Mouse (Mus musculus) hindbrain, embryonic 16.5 days (tissue): Measurements from ENCODE around the gene Btbd11. TPM values are rescaled to one million over a fixed set of nuclear protein-coding genes. Genes with fewer than 3 reads are reported as not detected.
A peak's percentile ranks its signal among the peaks of the same experiment; 100 is the strongest.

Experiments used
- ATAC-seq: fragments of 200-750 bp; cut with Nextera tagmentation; 2 replicates; pipeline ENCODE4 v1.8.0; 2017; ENCODE audit warnings: moderate TSS enrichment, moderate library complexity
- H3K27ac ChIP-seq: fragments of 300-500 bp; sonication (generic); 2 replicates; pipeline ENCODE4 v1.5.1; 2014; ENCODE audit warnings: low read depth, mild to moderate bottlenecking, control low read depth, low read length, moderate library complexity
- H3K27me3 ChIP-seq: fragments of 300-500 bp; sonication (generic); replicated peaks from 2 replicates; pipeline ENCODE4 v1.6.1; 2014; ENCODE audit warnings: low read length; ENCODE audit not compliant: control insufficient read depth, insufficient read depth
- H3K36me3 ChIP-seq: fragments of 300-500 bp; sonication (generic); 2 replicates; pipeline ENCODE4 v1.6.1; 2014; ENCODE audit warnings: mild to moderate bottlenecking, low read length, moderate library complexity, mixed read lengths; ENCODE audit not compliant: control insufficient read depth, insufficient read depth
- H3K4me1 ChIP-seq: fragments of 300-500 bp; sonication (generic); 2 replicates; pipeline ENCODE4 v1.6.1; 2014; ENCODE audit warnings: low read depth, low read length; ENCODE audit not compliant: control insufficient read depth, insufficient read depth
- H3K4me2 ChIP-seq: fragments of 300-500 bp; sonication (generic); 2 replicates; pipeline ENCODE4 v1.6.1; 2014; ENCODE audit warnings: mild to moderate bottlenecking, low read length, control low read depth, moderate library complexity
- H3K4me3 ChIP-seq: fragments of 300-500 bp; sonication (generic); 2 replicates; pipeline ENCODE4 v1.5.1; 2014; ENCODE audit warnings: mild to moderate bottlenecking, low read length, control low read depth, moderate library complexity
- H3K9ac ChIP-seq: fragments of 300-500 bp; sonication (generic); 2 replicates; pipeline ENCODE4 v1.6.1; 2014; ENCODE audit warnings: low read depth, mild to moderate bottlenecking, control low read depth, low read length, moderate library complexity
- H3K9me3 ChIP-seq: fragments of 300-500 bp; sonication (generic); 2 replicates; pipeline ENCODE4 v1.6.1; 2014; ENCODE audit warnings: mild to moderate bottlenecking, low read length, moderate library complexity; ENCODE audit not compliant: control insufficient read depth
- WGBS: fragments of 180-500 bp; shearing (Covaris S2); extraction: QIAGEN DNeasy Blood & Tissue Kit; methylation state at CpG from one replicate; pipeline ENCODE4 v1.1.7; 2014; 5-methylcytosine and 5-hydroxymethylcytosine counted together
- polyA plus RNA-seq: library from polyadenylated mRNA; unstranded; fragments of >200 nt; fragmentation: Nextera tagmentation; extraction: Ambion mirVana; gene quantifications from 2 replicates; pipeline ENCODE4 v1.2.1, GENCODE M21; 2015

Btbd11 gene
- polyA plus RNA-seq, 1 experiment from 2014 or later, result 25.4 TPM

DNA sequence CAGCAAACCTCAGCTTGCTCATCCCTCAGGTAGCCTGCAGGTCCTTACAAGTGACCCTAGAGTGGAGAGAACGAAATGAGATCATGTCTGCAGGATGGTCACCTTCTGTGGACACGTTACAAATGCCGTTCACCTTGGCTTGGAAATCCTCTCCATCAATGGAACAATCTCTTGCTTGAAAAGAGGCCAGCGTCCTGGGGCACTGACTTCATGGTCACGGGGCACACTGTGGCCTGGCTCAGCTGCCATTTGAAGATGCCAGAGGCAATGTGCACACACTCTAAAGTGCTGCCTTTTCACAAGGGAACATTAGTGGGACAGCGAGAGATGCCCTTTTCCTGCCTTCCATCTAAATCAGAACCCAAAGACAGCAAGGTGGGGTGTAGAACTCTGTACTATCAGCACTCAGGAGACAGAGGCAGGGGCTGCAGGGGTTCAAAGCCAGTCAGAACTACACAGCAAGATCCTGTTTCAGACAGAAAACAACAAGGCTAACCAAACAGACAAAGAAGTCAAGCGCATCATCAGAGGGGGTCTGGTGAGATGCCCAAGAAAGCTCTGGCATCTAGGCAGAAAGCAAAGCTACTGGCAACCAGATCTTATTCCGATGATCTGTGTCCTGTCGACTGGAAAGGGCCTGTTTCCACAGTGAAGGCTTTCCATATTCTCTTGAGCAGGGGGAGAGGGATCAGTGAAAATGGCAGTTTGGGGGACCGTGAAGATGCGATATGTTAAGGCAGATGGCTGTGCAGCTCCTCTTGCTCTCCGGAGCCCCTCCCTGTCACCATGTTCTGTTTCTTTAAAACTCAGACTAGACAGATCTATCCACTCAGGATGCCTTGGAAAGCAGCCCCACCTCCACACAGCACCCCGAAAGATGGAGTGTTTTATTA lies 79.1 kb downstream of the Btbd11 start:
- Histone ChIP-seq H3K9ac (no peak overlapping the region), H3K36me3 (no peaks in the 10 kb centered on the region), H3K9me3 (no peaks in the 10 kb centered on the region), H3K4me1 (peaks cover 39% of the 10 kb centered on the region), H3K4me2 (peak overlapping the region; percentile 15; the same call in 1 of the 2 replicates), H3K4me3 (no peak overlapping the region), H3K27ac (peak overlapping the region; percentile 49), H3K27me3 (no peaks in the 10 kb centered on the region)
- 67% methylated on average over 13 of the region's 13 CpGs for WGBS
- ATAC-seq, result peak; percentile 50

DNA sequence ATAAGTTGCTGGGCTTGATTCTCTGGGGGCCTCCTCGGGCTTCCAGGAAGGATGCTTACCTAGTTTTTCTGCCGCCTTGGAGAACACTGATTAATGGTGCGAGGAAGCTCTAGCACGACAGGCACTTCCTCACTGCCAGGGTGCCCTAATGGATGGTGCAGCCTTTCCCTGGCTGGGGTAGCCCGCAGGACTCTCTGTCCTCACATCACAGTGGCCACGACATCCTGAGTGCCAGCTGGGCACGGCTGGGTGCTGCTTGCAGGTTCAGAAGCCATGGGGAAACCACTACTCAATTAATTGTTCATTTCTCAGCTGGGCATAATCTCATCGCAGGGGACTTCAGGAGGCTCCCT lies 79.8 kb downstream of the Btbd11 start:
- Histone ChIP-seq H3K9me3 (no peaks in the 10 kb centered on the region), H3K36me3 (no peaks in the 10 kb centered on the region), H3K4me1 (peaks cover 39% of the 10 kb centered on the region), H3K9ac (0 out of 2 replicates have a peak overlapping the region, but pooled peaks have one; percentile 23), H3K27ac (peak overlapping the region; percentile 49), H3K4me2 (peak overlapping the region; percentile 15; the same call in 1 of the 2 replicates), H3K27me3 (no peaks in the 10 kb centered on the region), H3K4me3 (no peak overlapping the region)
- WGBS, result 29% methylated on average over 8 of the region's 8 CpGs
- peak; percentile 49 for ATAC-seq

DNA sequence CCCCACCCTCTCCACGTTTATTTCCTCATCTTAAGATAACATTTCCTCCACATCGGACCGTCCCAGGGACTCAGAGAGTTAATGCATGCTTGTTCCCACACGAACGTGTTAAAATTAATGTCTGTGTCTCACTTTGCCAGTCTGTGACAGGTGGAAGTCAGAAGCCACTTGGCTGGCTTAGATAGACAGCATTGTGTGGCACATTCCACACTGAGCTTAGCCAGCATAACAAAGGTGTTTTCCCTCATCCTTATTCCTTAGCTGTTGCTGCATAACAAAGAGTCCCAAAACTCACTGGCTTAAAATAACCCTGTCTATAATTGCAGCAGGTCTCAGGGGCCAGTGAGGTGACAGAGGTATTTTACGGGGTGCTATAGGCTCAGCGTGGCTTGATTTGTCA lies 80.8 kb downstream of the Btbd11 start:
- no peak overlapping the region for H3K4me2 ChIP-seq
- H3K36me3 ChIP-seq, result no peaks in the 10 kb centered on the region
- peaks cover 39% of the 10 kb centered on the region for H3K4me1 ChIP-seq
- H3K9me3 ChIP-seq, result no peaks in the 10 kb centered on the region
- no peaks in the 10 kb centered on the region for H3K27me3 ChIP-seq
- ATAC-seq, result no peak
- H3K9ac ChIP-seq, result no peak overlapping the region; the same call in 1 of the 2 replicates
- H3K4me3 ChIP-seq, result no peak overlapping the region
- no peak overlapping the region for H3K27ac ChIP-seq
- WGBS, result 55% methylated on average over 7 of the region's 7 CpGs

DNA sequence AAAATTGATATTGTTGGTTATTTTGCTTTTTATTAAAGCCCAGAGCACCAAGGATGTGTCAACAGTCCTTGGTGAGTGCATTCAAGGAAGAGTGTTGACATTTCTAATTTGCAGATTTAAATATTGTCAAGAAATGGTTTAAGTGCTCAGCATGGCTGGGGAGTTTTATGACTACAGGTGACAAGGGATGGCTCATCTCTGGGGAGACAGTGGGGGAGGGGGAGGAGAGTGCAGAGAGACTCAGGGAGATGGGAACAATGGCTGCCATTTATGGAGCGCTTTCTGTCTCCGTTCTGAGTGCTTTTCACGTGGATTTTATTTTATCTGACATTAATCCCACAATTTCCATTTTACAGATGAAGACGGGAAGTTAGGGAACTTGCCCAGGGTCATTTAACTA lies 81.9 kb downstream of the Btbd11 start:
- Histone ChIP-seq H3K36me3 (no peaks in the 10 kb centered on the region), H3K9ac (no peak overlapping the region), H3K4me1 (peaks cover 42% of the 10 kb centered on the region), H3K9me3 (no peaks in the 10 kb centered on the region), H3K4me2 (no peak overlapping the region), H3K4me3 (no peak overlapping the region), H3K27me3 (no peaks in the 10 kb centered on the region), H3K27ac (no peak overlapping the region)
- no peak for ATAC-seq
- WGBS, result 62% methylated on average over 4 of the region's 4 CpGs

DNA sequence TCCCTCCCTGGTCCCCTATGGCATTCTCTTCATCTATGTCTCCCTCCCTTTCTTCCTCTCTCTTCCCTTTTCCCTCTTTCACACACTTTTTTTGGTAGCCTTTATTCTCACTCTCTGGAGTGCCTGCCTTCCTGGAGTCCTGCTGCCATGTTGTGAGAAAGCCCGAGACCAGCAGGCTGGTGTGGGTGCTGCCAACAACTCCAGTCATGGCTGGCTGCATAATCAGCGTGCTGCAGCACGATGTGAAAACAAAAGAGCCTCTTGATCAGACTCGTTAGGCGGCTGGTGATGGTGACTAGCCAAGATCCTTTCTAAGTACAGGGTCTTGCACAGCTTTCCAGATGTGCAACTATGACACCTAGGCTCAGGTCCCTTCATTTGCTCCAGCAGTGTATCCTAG lies 82.7 kb downstream of the Btbd11 start:
- H3K27me3 ChIP-seq, result no peaks in the 10 kb centered on the region
- no peak overlapping the region for H3K9ac ChIP-seq
- no peaks in the 10 kb centered on the region for H3K9me3 ChIP-seq
- no peaks in the 10 kb centered on the region for H3K36me3 ChIP-seq
- no peak for ATAC-seq
- 33% methylated on average over 5 of the region's 5 CpGs for WGBS
- no peak overlapping the region for H3K4me3 ChIP-seq
- H3K27ac ChIP-seq, result no peak overlapping the region
- peaks cover 45% of the 10 kb centered on the region for H3K4me1 ChIP-seq
- H3K4me2 ChIP-seq, result no peak overlapping the region

DNA sequence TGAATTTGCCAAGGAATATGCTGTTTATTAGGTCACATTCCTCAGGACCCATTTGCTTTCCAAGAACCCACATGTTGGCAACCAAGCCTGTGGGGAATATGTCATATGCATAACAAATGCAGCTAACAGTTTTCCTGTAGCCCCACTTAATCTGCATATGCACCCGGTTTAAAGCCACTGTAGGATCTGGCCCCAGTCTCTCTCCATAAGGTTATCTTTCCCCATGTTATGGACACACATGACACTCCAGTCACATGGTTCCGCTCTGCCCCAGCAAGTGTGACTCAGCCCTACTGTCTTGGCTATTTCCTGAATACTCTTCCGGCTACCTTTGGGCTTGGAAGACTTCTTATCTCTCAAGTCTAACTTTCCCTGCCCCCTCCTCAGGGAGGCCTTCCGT lies 86.7 kb downstream of the Btbd11 start:
- Histone ChIP-seq H3K4me2 (no peak overlapping the region), H3K9ac (no peak overlapping the region), H3K4me1 (peaks cover 23% of the 10 kb centered on the region), H3K4me3 (no peak overlapping the region), H3K27ac (no peak overlapping the region), H3K36me3 (no peaks in the 10 kb centered on the region), H3K27me3 (no peaks in the 10 kb centered on the region), H3K9me3 (no peaks in the 10 kb centered on the region)
- ATAC-seq, result no peak
- WGBS, result 78% methylated on average over 4 of the region's 4 CpGs

DNA sequence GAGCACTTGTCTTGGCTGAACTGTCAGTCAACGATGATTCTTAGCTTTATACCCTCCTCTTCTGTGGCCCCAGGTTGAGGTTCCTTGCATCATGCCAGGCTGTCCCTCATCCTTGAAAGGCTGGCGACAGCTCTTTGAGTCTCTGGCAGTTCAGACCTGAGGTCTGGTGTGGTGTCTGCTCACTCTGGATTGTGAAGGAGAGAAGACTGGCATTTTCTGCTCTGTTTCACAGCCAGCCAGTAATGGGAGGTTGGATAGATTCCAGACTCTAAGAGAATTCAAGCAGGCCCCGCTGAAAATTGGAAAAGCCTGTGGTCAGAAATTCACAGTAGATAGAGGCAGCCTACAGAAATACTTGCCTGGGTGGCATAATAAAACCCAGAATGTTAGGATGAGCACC lies 87.3 kb downstream of the Btbd11 start:
- no peak overlapping the region for H3K9ac ChIP-seq
- ATAC-seq, result peak; percentile 44; the same call in 1 of the 2 replicates
- WGBS, result 50% methylated on average over 3 of the region's 3 CpGs
- no peak overlapping the region for H3K4me2 ChIP-seq
- H3K27ac ChIP-seq, result peak overlapping the region; percentile 41; the same call in 1 of the 2 replicates
- no peak overlapping the region for H3K4me3 ChIP-seq
- no peaks in the 10 kb centered on the region for H3K9me3 ChIP-seq
- H3K27me3 ChIP-seq, result no peaks in the 10 kb centered on the region
- peaks cover 23% of the 10 kb centered on the region for H3K4me1 ChIP-seq
- H3K36me3 ChIP-seq, result no peaks in the 10 kb centered on the region

DNA sequence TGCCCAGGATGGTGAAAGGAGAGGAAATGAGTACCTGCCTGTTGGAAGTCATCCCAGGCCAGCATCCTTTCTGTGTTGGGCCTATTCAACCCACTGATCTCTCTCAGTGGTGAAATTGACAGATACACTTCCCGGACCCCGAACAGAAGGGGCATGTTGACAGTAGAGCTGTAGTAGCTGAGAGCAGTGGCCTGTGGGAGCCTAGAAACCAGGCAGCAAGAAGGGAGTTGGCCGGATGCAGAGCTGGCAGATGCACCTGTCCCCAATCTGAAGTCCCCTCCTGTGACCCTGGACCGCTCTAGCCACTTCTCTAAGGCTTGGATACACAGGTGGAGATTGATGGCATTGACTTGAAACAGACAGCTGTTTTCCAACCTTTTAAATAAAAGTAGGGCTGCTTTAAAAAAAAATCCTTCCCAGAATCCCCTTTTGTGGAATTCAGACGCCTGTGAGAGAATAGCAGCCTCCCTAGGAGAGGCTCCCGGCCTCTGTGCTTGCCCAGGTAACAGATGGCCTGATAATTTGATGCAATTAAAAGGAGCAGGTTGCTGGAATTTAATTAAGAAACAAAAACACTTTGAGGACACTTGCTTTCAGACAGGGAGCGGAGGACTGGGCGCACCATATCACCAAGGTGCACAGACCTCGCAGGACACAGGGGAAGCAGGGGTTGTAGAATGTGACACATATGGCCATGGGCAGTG lies 89.2 kb downstream of the Btbd11 start:
- H3K27ac ChIP-seq, result no peak overlapping the region; the same call in 1 of the 2 replicates
- 65% methylated on average over 9 of the region's 9 CpGs for WGBS

DNA sequence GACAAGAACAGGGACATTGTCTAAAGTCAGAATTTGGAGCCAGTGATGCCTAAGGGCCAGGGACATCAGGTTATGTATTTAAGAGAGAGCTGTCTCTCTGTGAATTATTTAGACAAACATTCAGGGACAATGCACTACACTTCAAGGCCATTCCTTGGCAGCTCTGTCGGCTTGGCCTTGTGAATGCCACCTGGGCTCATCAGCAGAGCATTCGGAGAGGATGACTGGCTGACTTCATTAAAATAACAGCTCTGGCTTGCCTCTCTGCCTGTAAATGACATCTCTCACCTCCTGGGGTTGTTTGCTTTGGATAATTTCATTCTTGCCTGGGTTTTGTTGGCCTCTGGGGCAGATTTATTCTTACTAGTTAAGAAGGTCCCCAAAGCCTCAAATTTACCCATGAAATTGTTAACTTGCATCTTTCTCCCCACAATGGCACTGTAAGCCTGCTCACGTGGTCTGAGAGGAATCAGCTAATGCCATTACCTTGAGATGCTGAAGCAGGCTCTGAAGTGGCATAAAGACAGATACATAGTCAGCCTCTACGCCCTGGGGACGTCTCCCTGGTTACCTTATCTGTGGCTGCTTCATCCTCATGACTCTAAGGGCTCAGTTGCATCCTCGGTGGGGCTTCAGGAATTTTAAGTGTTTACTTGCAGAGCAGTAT lies 93.5 kb downstream of the Btbd11 start:
- H3K4me1 ChIP-seq, result peaks cover 33% of the 10 kb centered on the region
- H3K36me3 ChIP-seq, result no peaks in the 10 kb centered on the region
- no peaks in the 10 kb centered on the region for H3K27me3 ChIP-seq
- H3K27ac ChIP-seq, result no peak overlapping the region
- H3K4me2 ChIP-seq, result no peak overlapping the region
- 38% methylated on average over 6 of the region's 6 CpGs for WGBS
- H3K9ac ChIP-seq, result no peak overlapping the region
- ATAC-seq, result no peak
- no peaks in the 10 kb centered on the region for H3K9me3 ChIP-seq
- H3K4me3 ChIP-seq, result no peak overlapping the region

More for the DNA sequence above, 89.2 kb downstream of the Btbd11 start:
- Histone ChIP-seq H3K9ac (no peak overlapping the region), H3K36me3 (no peaks in the 10 kb centered on the region), H3K27me3 (no peaks in the 10 kb centered on the region), H3K4me3 (no peak overlapping the region), H3K4me1 (peaks cover 26% of the 10 kb centered on the region), H3K9me3 (no peaks in the 10 kb centered on the region), H3K4me2 (no peak overlapping the region)
- no peak for ATAC-seq
